Mouse (Mus musculus) CH12.LX (cell line): ENCODE results near the gene Sprr2h. TPM values are rescaled to one million over a fixed set of nuclear protein-coding genes. Genes with fewer than 3 reads are reported as not detected.

Experiments used
- DNase-seq: peaks from one replicate; pipeline ENCODE4 v3.0.0-alpha.2; 2013; ENCODE audit errors: extremely low read depth
- H3K27ac ChIP-seq: 2 replicates; pipeline ENCODE4 v1.5.1; 2012; ENCODE audit warnings: low read depth, mild to moderate bottlenecking, control low read depth, moderate library complexity; ENCODE audit not compliant: insufficient read depth
- H3K27me3 ChIP-seq: replicated peaks from 2 replicates; pipeline ENCODE3; 2012; ENCODE audit warnings: inconsistent platforms
- H3K36me3 ChIP-seq, 2 experiments: replicated peaks in 1 of 2; 2 replicates each; pipeline versions ENCODE3 to v1.6.1; 2012; ENCODE audit warnings: inconsistent platforms in 1 of 2, low read length in 1 of 2, mild to moderate bottlenecking in 1 of 2, mixed read lengths in 1 of 2, moderate library complexity in 1 of 2; ENCODE audit not compliant: control insufficient read depth in 1 of 2, insufficient read depth in 1 of 2
- H3K4me1 ChIP-seq, 2 experiments: 2 replicates each; pipeline ENCODE4 v1.6.1; 2012; ENCODE audit warnings: inconsistent platforms in 1 of 2, moderate library complexity in 1 of 2; ENCODE audit not compliant: insufficient read depth in 2 of 2, control insufficient read depth in 1 of 2
- H3K4me2 ChIP-seq: 2 replicates; pipeline ENCODE4 v1.6.1; 2012; ENCODE audit warnings: low read depth, mild to moderate bottlenecking, control low read depth; ENCODE audit not compliant: poor library complexity, insufficient read depth, severe bottlenecking
- H3K4me3 ChIP-seq, 3 experiments: fragments of 150-350 bp in 1 of 3; sonication (generic) in 1 of 3; replicated peaks in 1 of 3; 2 replicates each; pipeline versions ENCODE3 to v1.5.1; 2011 to 2012; ENCODE audit warnings: low read depth in 2 of 3, low read length in 2 of 3, mild to moderate bottlenecking in 2 of 3, moderate library complexity in 2 of 3, control low read depth in 1 of 3, improper control_type of control experiment in 1 of 3, inconsistent platforms in 1 of 3, mixed read lengths in 1 of 3; ENCODE audit not compliant: poor library complexity in 1 of 3
- H3K79me2 ChIP-seq: replicated peaks from 2 replicates; pipeline ENCODE4 v1.6.1; 2012; ENCODE audit warnings: mild to moderate bottlenecking, moderate library complexity; ENCODE audit not compliant: control insufficient read depth, poor library complexity, insufficient read depth, severe bottlenecking; ENCODE audit errors: extremely low read depth
- H3K9ac ChIP-seq: 2 replicates; pipeline ENCODE4 v1.6.1; 2012; ENCODE audit warnings: low read depth, mild to moderate bottlenecking, control low read depth, moderate library complexity; ENCODE audit not compliant: insufficient read depth
- H3K9me3 ChIP-seq: replicated peaks from 2 replicates; pipeline ENCODE3; 2012; ENCODE audit warnings: low read length, inconsistent platforms, mixed read lengths
- CHD1 ChIP-seq: IDR thresholded peaks from 2 replicates; pipeline ENCODE4 v1.6.1; 2012; ENCODE audit warnings: low read depth, low read length, improper control_type of control experiment, inconsistent platforms
- CTCF ChIP-seq, 2 experiments: IDR thresholded peaks in 1 of 2; conservative IDR thresholded peaks in 1 of 2; 2 replicates each; pipeline ENCODE4 v1.5.1; 2011 to 2012; ENCODE audit warnings: low read depth in 2 of 2, low read length in 2 of 2, improper control_type of control experiment in 1 of 2, inconsistent platforms in 1 of 2, mild to moderate bottlenecking in 1 of 2, moderate library complexity in 1 of 2
- ETS1 ChIP-seq: conservative IDR thresholded peaks from 2 replicates; pipeline ENCODE4 v1.6.1; 2012; ENCODE audit warnings: low read depth, mild to moderate bottlenecking, inconsistent platforms, low read length, improper control_type of control experiment, moderate library complexity
- HCFC1 ChIP-seq: IDR thresholded peaks from 2 replicates; pipeline ENCODE4 v1.6.1; 2012; ENCODE audit warnings: low read depth, mild to moderate bottlenecking, inconsistent platforms, low read length, improper control_type of control experiment
- JUND ChIP-seq: conservative IDR thresholded peaks from 2 replicates; pipeline ENCODE4 v1.6.1; 2011; ENCODE audit warnings: low read depth, low read length, improper control_type of control experiment
- KAT2A ChIP-seq: IDR thresholded peaks from 2 replicates; pipeline ENCODE4 v1.6.1; 2012; ENCODE audit warnings: low read length, improper control_type of control experiment, inconsistent platforms; ENCODE audit not compliant: insufficient replicate concordance
- MAX ChIP-seq: IDR thresholded peaks from 2 replicates; pipeline ENCODE4 v1.6.1; 2011; ENCODE audit warnings: low read length, improper control_type of control experiment
- MAZ ChIP-seq: IDR thresholded peaks from 2 replicates; pipeline ENCODE4 v1.6.1; 2012; ENCODE audit warnings: low read depth, mild to moderate bottlenecking, inconsistent platforms, low read length, improper control_type of control experiment, moderate library complexity
- MEF2A ChIP-seq: IDR thresholded peaks from 2 replicates; pipeline ENCODE4 v1.6.1; 2014; ENCODE audit warnings: low read depth, mild to moderate bottlenecking, inconsistent platforms, low read length, improper control_type of control experiment, borderline replicate concordance
- MYC ChIP-seq: IDR thresholded peaks from 2 replicates; pipeline ENCODE4 v1.6.1; 2011; ENCODE audit warnings: low read depth, mild to moderate bottlenecking, improper control_type of control experiment, low read length
- PAX5 ChIP-seq: IDR thresholded peaks from 2 replicates; pipeline ENCODE4 v1.6.1; 2012; ENCODE audit warnings: low read length, inconsistent platforms, mixed read lengths
- POLR2AphosphoS2 ChIP-seq: IDR thresholded peaks from 2 replicates; pipeline ENCODE4 v1.6.1; 2011; ENCODE audit warnings: low read depth, low read length, improper control_type of control experiment
- RAD21 ChIP-seq: IDR thresholded peaks from 2 replicates; pipeline ENCODE4 v1.6.1; 2011; ENCODE audit warnings: low read depth, mild to moderate bottlenecking, low read length, improper control_type of control experiment, moderate library complexity
- RCOR1 ChIP-seq: conservative IDR thresholded peaks from 2 replicates; pipeline ENCODE4 v1.6.1; 2012; ENCODE audit warnings: low read depth, mild to moderate bottlenecking, inconsistent platforms, low read length, improper control_type of control experiment
- SIN3A ChIP-seq: IDR thresholded peaks from 2 replicates; pipeline ENCODE4 v1.6.1; 2012; ENCODE audit warnings: low read length, improper control_type of control experiment, inconsistent platforms
- UBTF ChIP-seq: IDR thresholded peaks from 2 replicates; pipeline ENCODE4 v1.6.1; 2012; ENCODE audit warnings: low read depth, mild to moderate bottlenecking, inconsistent platforms, low read length, improper control_type of control experiment, moderate library complexity
- USF1 ChIP-seq: IDR thresholded peaks from 2 replicates; pipeline ENCODE4 v1.6.1; 2014; ENCODE audit warnings: low read depth, mild to moderate bottlenecking, inconsistent platforms, low read length, improper control_type of control experiment
- ZKSCAN1 ChIP-seq: IDR thresholded peaks from 2 replicates; pipeline ENCODE4 v1.6.1; 2012; ENCODE audit warnings: low read depth, inconsistent platforms, low read length, improper control_type of control experiment, borderline replicate concordance
- ZMIZ1 ChIP-seq: IDR thresholded peaks from 2 replicates; pipeline ENCODE4 v1.6.1; 2012; ENCODE audit warnings: low read depth, mild to moderate bottlenecking, inconsistent platforms, low read length, improper control_type of control experiment
- dilution Hi-C: fragments of 300-500 bp; cut with MboI; formaldehyde crosslinking; loops from 2 replicates; pipeline ENCODE4 v1.14.3; 2020; ENCODE audit warnings: low sequenced_read_pairs; ENCODE audit not compliant: extremely low pct_unique_long_range_greater_than_20kb, extremely low pct_ligation_motif_present
- in situ Hi-C: fragments of 300-500 bp; cut with MboI; formaldehyde crosslinking; loops from 3 replicates; pipeline ENCODE4 v1.14.3; 2019; ENCODE audit warnings: low sequenced_read_pairs, low pct_ligation_motif_present, low pct_unique_long_range_greater_than_20kb, mixed read lengths
- polyA plus RNA-seq: library from polyadenylated mRNA; unstranded; fragments of >175 nt; gene quantifications from 2 replicates; pipeline ENCODE4 v1.2.1, GENCODE M21; 2012; ENCODE audit warnings: low read depth; ENCODE audit not compliant: insufficient read length
- total RNA-seq, 2 experiments: library from RNA; depleted of rRNA; stranded (reverse); fragments of 300-350 nt in 1 of 2; fragments of >200 nt in 1 of 2; gene quantifications; 2 replicates each; pipeline ENCODE4 v1.2.3; 2012 to 2014

Sprr2h gene
- total and polyA plus RNA-seq, 3 experiments, result not detected

- Histone ChIP-seq H3K9ac (no peak overlapping the region), H3K36me3 (no peaks in the 10 kb centered on the region), H3K27me3 (no peaks in the 10 kb centered on the region), H3K4me2 (no peak overlapping the region), H3K4me3 (no peak overlapping the region), H3K4me1 (no peaks in the 10 kb centered on the region), H3K79me2 (no peaks in the 10 kb centered on the region), H3K9me3 (peaks cover 23% of the 10 kb centered on the region), H3K27ac (no peak overlapping the region)
- no peak for DNase-seq
- dilution Hi-C loops, result no loop called here
- in situ Hi-C loops, result no loop called here
- TF ChIP-seq SIN3A (no peak), RAD21 (no peak)
These were observed 23.9 kb upstream of the Sprr2h start for GRCm38 (mm10) chr3:92361619-92362018.

DNA sequence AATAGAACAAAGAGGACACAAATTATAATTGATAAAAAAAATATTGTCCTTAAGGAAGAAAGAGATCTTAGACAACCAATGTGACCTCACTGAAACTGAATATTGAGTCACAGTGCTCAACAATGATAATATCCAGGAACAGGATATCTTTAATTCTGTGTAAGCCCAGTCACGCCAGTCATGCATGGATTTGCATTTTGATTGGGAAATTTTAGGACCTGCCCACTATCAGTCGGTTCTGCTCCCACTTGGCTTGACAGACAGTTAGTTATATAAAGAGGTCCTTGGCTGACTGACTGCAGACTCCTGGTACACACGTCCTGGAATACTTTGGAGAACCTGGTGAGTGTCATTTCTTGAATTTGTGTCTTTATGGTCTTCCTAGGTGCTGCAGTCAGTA, 20.6 kb upstream of the Sprr2h start, which contains the start of gene Sprr2f:
Gene Sprr2f, plus strand, starts transcription at position 301 of the 400 bp plus-strand sequence.
- no peak for TF ChIP-seq CHD1
- no peak for TF ChIP-seq USF1
- TF ChIP-seq ZKSCAN1, result no peak
- TF ChIP-seq MEF2A, result no peak
- TF ChIP-seq MYC, result no peak
- no peak for TF ChIP-seq PAX5
- no peak for TF ChIP-seq MAZ
- TF ChIP-seq UBTF, result no peak
- TF ChIP-seq ETS1, result no peak
- no peak for TF ChIP-seq KAT2A
- no peak for TF ChIP-seq HCFC1
- no peak for TF ChIP-seq RCOR1
- no peak for TF ChIP-seq JUND
- no peak for TF ChIP-seq MAX
- no peak for TF ChIP-seq POLR2AphosphoS2
- TF ChIP-seq CTCF (conservative IDR thresholded peaks at IDR 0.05 in 1 of 2, IDR thresholded peaks at IDR 0.05 in 1 of 2; ENCODE audit: low read depth in 2 of 2, low read length in 2 of 2), result no peak
- TF ChIP-seq ZMIZ1, result no peak
- TF ChIP-seq, all 38 proteins: peak for 0
- in situ Hi-C loops, result no loop called here
- peaks cover 28% of the 10 kb centered on the region for H3K9me3 ChIP-seq
- no peaks in the 10 kb centered on the region for H3K36me3 ChIP-seq
- no peaks in the 10 kb centered on the region for H3K79me2 ChIP-seq
- no peak within 1 kb of the TSS for H3K4me3 ChIP-seq
- no peaks in the 10 kb centered on the region for H3K27me3 ChIP-seq
- DNase-seq, result no peak
- dilution Hi-C loops, result no loop called here
- no peak within 1 kb of the TSS for H3K27ac ChIP-seq
- H3K4me2 ChIP-seq, result no peak within 1 kb of the TSS
- no peaks in the 10 kb centered on the region for H3K4me1 ChIP-seq
- H3K9ac ChIP-seq, result no peak within 1 kb of the TSS
